8 mouse cellular contexts compared by ENCODE assay signal in the genomic region with DNA sequence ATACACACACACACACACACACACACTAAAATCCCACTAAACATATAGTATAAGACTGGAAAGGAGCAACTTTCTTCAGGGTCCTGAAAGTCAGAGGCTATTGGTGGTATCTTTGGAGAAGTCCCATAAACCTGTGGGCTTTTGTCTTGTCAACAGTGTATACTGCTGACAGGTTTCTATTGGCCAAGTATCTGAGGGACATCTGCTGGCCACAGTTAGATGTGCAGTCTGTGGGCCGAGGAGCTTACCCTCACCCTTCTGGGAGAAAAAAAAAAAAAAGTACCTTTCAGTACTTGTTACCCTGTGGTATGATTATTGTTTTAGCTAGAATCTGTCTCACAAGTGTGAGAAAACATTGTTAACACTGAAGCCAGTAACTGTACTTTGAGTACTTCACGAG.
DNase-seq lines count a peak whose midpoint lies in the region; ATAC-seq and TF ChIP-seq lines count a peak whose summit lies in the region.

No protein-coding gene starts in this region.

- H3K79me2 ChIP-seq in heart, adult 2 months (replicated peaks; ENCODE audit: control insufficient read depth, insufficient read depth, low read length): no peaks in the 10 kb centered on the region

- ATAC-seq in kidney, postnatal 0 days (replicated peaks; ENCODE audit: low FRiP score, low read depth): 0 out of 2 replicates have a peak, but pooled peaks have one; percentile 52
- ATAC-seq in stomach, postnatal 0 days (ENCODE audit: low FRiP score, low TSS enrichment): no peak

- H3K4me1 ChIP-seq in heart, adult 2 months (ENCODE audit: control insufficient read depth, insufficient read depth, low read length): no peaks in the 10 kb centered on the region
- no peaks in the 10 kb centered on the region for H3K4me1 ChIP-seq in kidney, postnatal 0 days (replicated peaks; ENCODE audit: insufficient read depth, low read length)
- no peaks in the 10 kb centered on the region for H3K4me1 ChIP-seq in stomach, postnatal 0 days (replicated peaks; ENCODE audit: control insufficient read depth, insufficient read depth)

- no peak overlapping the region for H3K4me3 ChIP-seq in heart, adult 2 months
- no peak overlapping the region for H3K4me3 ChIP-seq in kidney, postnatal 0 days (replicated peaks; ENCODE audit: low read depth, low read length)
- H3K4me3 ChIP-seq in stomach, postnatal 0 days (ENCODE audit: low read depth, low read length): no peak overlapping the region

- TF ChIP-seq POLR2A in heart, adult 2 months (IDR thresholded peaks at IDR 0.05; ENCODE audit: insufficient read depth, low read depth, low read length): no peak

- DNase-seq in heart, adult 2 months: no peak
- no peak for DNase-seq in heart, postnatal 36 days
- peak; percentile 3 to 5 for DNase-seq in urinary bladder, postnatal 36 days (ENCODE audit: low spot score in 2 of 2)
- DNase-seq in urinary bladder, postnatal 10 days (ENCODE audit: low spot score): no peak
- DNase-seq in kidney, postnatal 0 days (ENCODE audit: low spot score): peak; percentile 30
- no peak for DNase-seq in stomach, postnatal 0 days (ENCODE audit: low spot score)
- DNase-seq in right cerebral cortex, postnatal 14 days: no peak
- no peak for DNase-seq in layer of hippocampus, adult 9-10 months (ENCODE audit: low spot score)

- H3K36me3 ChIP-seq in heart, adult 2 months (ENCODE audit: control insufficient read depth, insufficient read depth, low read length): no peaks in the 10 kb centered on the region
- H3K36me3 ChIP-seq in kidney, postnatal 0 days (ENCODE audit: insufficient read depth, low read length): no peaks in the 10 kb centered on the region
- H3K36me3 ChIP-seq in stomach, postnatal 0 days (ENCODE audit: control insufficient read depth, insufficient read depth, low read length): no peaks in the 10 kb centered on the region

- H3K27me3 ChIP-seq in heart, adult 2 months (ENCODE audit: control insufficient read depth, insufficient read depth, low read length): no peaks in the 10 kb centered on the region
- no peaks in the 10 kb centered on the region for H3K27me3 ChIP-seq in kidney, postnatal 0 days (ENCODE audit: insufficient read depth, low read length)
- no peaks in the 10 kb centered on the region for H3K27me3 ChIP-seq in stomach, postnatal 0 days (ENCODE audit: control insufficient read depth, insufficient read depth, low read length)

- no peak overlapping the region for H3K27ac ChIP-seq in heart, adult 2 months
- no peak overlapping the region for H3K27ac ChIP-seq in kidney, postnatal 0 days
- no peak overlapping the region for H3K27ac ChIP-seq in stomach, postnatal 0 days (replicated peaks)

- intact Hi-C loops in heart, adult 2 months (cut with DNase I): no loop called here
- intact Hi-C loops in heart, postnatal 36 days (cut with DNase I): loop anchor here (5.0 kb wide), 1 partner anchor 126 kb away; no protein-coding TSS in a partner anchor

- WGBS in heart, adult 2 months: 40% methylated on average over 2 of the region's 2 CpGs
- 48% methylated on average over 2 of the region's 2 CpGs for WGBS in kidney, postnatal 0 days
- 54% methylated on average over 2 of the region's 2 CpGs for WGBS in stomach, postnatal 0 days

- no peak overlapping the region for H3K9ac ChIP-seq in heart, adult 2 months (ENCODE audit: low read depth, low read length)
- H3K9ac ChIP-seq in kidney, postnatal 0 days (ENCODE audit: low read depth, low read length): no peak overlapping the region
- H3K9ac ChIP-seq in stomach, postnatal 0 days (ENCODE audit: low read length): no peak overlapping the region

- H3K4me2 ChIP-seq in kidney, postnatal 0 days (ENCODE audit: low read length): no peak overlapping the region
- H3K4me2 ChIP-seq in stomach, postnatal 0 days (replicated peaks; ENCODE audit: low read depth): no peak overlapping the region

- no peaks in the 10 kb centered on the region for H3K9me3 ChIP-seq in kidney, postnatal 0 days (replicated peaks; ENCODE audit: low read length)
- H3K9me3 ChIP-seq in stomach, postnatal 0 days (ENCODE audit: control insufficient read depth, low read length): no peaks in the 10 kb centered on the region

- TF ChIP-seq CTCF in heart, adult 2 months (IDR thresholded peaks at IDR 0.05): peak; percentile 45
- TF ChIP-seq CTCF in kidney, postnatal 0 days (IDR thresholded peaks at IDR 0.05; ENCODE audit: low read depth): peak; percentile 59; the same call in 1 of the 2 replicates
- peak; percentile 64 for TF ChIP-seq CTCF in stomach, postnatal 0 days (IDR thresholded peaks at IDR 0.05; ENCODE audit: low read depth)

- TF ChIP-seq EP300 in heart, adult 2 months (IDR thresholded peaks at IDR 0.05; ENCODE audit: insufficient read depth, low read depth, low read length): no peak
- no peak for TF ChIP-seq EP300 in stomach, postnatal 0 days (optimal IDR thresholded peaks at IDR 0.05)

Comparison
In these comparisons a context has a peak if more than half of its experiments do, and no peak if none do; other contexts are left out.
1. DNase-seq: peak in urinary bladder, postnatal 36 days (2 of 2) and kidney, postnatal 0 days (single experiment); none in heart, adult 2 months (0 of 2), heart, postnatal 36 days (0 of 2), urinary bladder, postnatal 10 days (single experiment), stomach, postnatal 0 days (single experiment), right cerebral cortex, postnatal 14 days (single experiment) and layer of hippocampus, adult 9-10 months (single experiment).
2. Peak in every context shown above with its lines, with median percentiles within 50 percentile points of each other: CTCF ChIP-seq.